Mouse (Mus musculus) spleen, embryonic (tissue): ENCODE results near the gene Icam5.

Source experiments
- CTCF ChIA-PET: fragments of 350-600 bp; sonication (Branson Sonifier 250); formaldehyde crosslinking; loops from one replicate; lab custom pipeline; 2022; lab: Charles Lee

Gene Icam5

GRCm38 (mm10) chr9:21031896-21032351, at the start of gene Icam5:
Icam5 (plus strand) TSS chr9:21032073.
- CTCF ChIA-PET = interaction anchor here (0.5 kb wide), 1 partner anchor 103 kb away, joined by 3 read pairs; no protein-coding TSS in a partner anchor

- CTCF ChIA-PET = no interaction called here
Measured at GRCm38 (mm10) chr9:20982171-20982570, 49.7 kb upstream of the Icam5 start.

GRCm38 (mm10) chr9:20983169-20983568, 48.7 kb upstream of the Icam5 start:
- CTCF ChIA-PET = no interaction called here

- CTCF ChIA-PET = interaction anchor here (0.6 kb wide), 2 partner anchors 26 to 30 kb away, joined by 4 read pairs; no protein-coding TSS in a partner anchor
Measured at GRCm38 (mm10) chr9:20986952-20987686, 44.8 kb upstream of the Icam5 start.

- CTCF ChIA-PET = no interaction called here
Measured at GRCm38 (mm10) chr9:20987953-20988352, 43.9 kb upstream of the Icam5 start.

GRCm38 (mm10) chr9:20990861-20991260, 41.0 kb upstream of the Icam5 start:
- CTCF ChIA-PET = no interaction called here

GRCm38 (mm10) chr9:20991587-20991986, 40.3 kb upstream of the Icam5 start:
- CTCF ChIA-PET = no interaction called here

- CTCF ChIA-PET = no interaction called here
Measured at GRCm38 (mm10) chr9:20993165-20993898, 38.5 kb upstream of the Icam5 start.

- CTCF ChIA-PET = no interaction called here
Measured at GRCm38 (mm10) chr9:20995069-20995468, 36.8 kb upstream of the Icam5 start.

- CTCF ChIA-PET = interaction anchor here (0.7 to 1.5 kb wide), 2 partner anchors 96 to 1512 kb away, joined by 4 to 5 read pairs; no protein-coding TSS in a partner anchor
Measured at GRCm38 (mm10) chr9:20997065-20997464, 34.8 kb upstream of the Icam5 start.

- CTCF ChIA-PET = interaction anchor here (0.6 to 1.5 kb wide), 3 partner anchors 14 to 862 kb away, joined by 5 to 14 read pairs (median 7); no protein-coding TSS in a partner anchor
Measured at GRCm38 (mm10) chr9:20998337-20998736, 33.5 kb upstream of the Icam5 start.

GRCm38 (mm10) chr9:21000811-21001210, 31.1 kb upstream of the Icam5 start:
- CTCF ChIA-PET = interaction anchor here (0.7 to 0.9 kb wide), 2 partner anchors 48 to 85 kb away, joined by 3 to 4 read pairs; no protein-coding TSS in a partner anchor

- CTCF ChIA-PET = interaction anchor here (0.7 to 0.9 kb wide), 2 partner anchors 49 to 86 kb away, joined by 3 to 4 read pairs; no protein-coding TSS in a partner anchor
Measured at GRCm38 (mm10) chr9:21001651-21002200, 30.1 kb upstream of the Icam5 start.

- CTCF ChIA-PET = no interaction called here
Measured at GRCm38 (mm10) chr9:21002270-21002626, 29.6 kb upstream of the Icam5 start.

- CTCF ChIA-PET = interaction anchor here (0.7 kb wide), 1 partner anchor 134 kb away, joined by 4 read pairs; no protein-coding TSS in a partner anchor
Measured at GRCm38 (mm10) chr9:21002627-21003551, 29.0 kb upstream of the Icam5 start, which contains the start of gene Mrpl4. Mrpl4 (plus strand) TSS chr9:21002738.

GRCm38 (mm10) chr9:21007313-21007952, 24.4 kb upstream of the Icam5 start:
- CTCF ChIA-PET = no interaction called here

GRCm38 (mm10) chr9:21008007-21008406, 23.9 kb upstream of the Icam5 start:
- CTCF ChIA-PET = no interaction called here

GRCm38 (mm10) chr9:21010362-21010761, 21.5 kb upstream of the Icam5 start:
- CTCF ChIA-PET = interaction anchor here (0.6 kb wide), 1 partner anchor 14 kb away, joined by 10 read pairs; no protein-coding TSS in a partner anchor

GRCm38 (mm10) chr9:21010939-21011541, 20.8 kb upstream of the Icam5 start:
- CTCF ChIA-PET = interaction anchor here (0.6 to 0.7 kb wide), 2 partner anchors 15 to 56 kb away, joined by 6 to 10 read pairs; partner anchors contain the start of gene Zglp1
